ENCODE assay signal across 1 mouse cellular context in the genomic region with DNA sequence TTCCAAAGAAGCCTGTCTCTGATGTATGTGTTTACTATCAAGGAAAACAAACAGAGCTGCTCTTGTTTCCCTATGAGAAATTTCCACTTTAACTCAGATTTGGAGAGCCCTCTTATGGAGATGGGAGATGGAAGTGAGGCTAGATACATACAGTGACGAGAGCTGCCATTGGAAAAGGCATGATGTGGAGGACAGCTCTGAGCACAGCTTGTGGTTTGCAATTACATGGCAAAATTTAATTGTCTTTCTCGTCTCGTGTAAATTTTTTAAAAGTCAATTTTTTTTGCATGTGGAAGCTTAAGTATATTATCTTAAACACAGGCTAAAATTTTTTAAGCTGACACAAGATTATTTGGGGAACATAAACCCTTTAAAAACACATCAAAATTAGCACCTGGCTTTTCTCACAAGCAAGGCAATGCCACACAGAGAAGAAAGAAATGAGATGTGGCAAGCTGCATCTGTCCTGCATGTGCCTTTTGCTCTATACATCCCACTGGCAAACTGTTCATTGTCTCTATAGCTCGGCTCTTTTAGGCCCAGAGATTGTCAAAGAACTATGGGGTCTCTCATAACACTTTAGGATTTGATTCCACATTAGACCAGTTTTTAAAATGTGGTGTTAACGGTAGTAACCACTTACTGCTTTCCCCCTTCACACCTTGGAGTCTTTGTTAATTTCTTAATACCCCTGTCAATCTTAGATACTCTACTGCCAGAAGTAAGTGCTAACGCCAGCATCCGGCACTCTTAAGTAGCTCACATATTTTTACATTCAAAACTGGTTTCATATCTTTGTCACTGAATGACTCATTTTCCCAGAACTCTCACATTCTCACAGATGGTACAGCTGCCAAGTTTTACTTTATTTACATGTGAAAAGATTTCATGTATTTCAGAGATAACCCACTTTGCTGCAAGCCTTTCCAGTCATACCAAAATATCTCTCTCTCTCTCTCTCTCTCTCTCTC.
TF ChIP-seq lines count a peak whose summit lies in the region.

No protein-coding gene starts in this region.

TF ChIP-seq in MEL, 35 proteins besides CTCF, POLR2A, EP300 and RAD21 (continued from another document):
- TF ChIP-seq BHLHE40 (IDR thresholded peaks at IDR 0.05; ENCODE audit: borderline replicate concordance, low read depth, low read length): no peak
